Mouse (Mus musculus) frontal cortex, adult 2 months (tissue): ENCODE results near the gene Tgm6. TPM values are rescaled to one million over a fixed set of nuclear protein-coding genes. Genes with fewer than 3 reads are reported as not detected.

Experiments
- DNase-seq, 2 experiments: peaks; one replicate each; pipeline ENCODE4 v3.0.0; 2022; ENCODE audit warnings: low spot score in 1 of 2; ENCODE audit errors: extremely low spot score in 1 of 2
- polyA plus RNA-seq: library from polyadenylated mRNA; depleted of rRNA; stranded (reverse); fragments of >200 nt; gene quantifications from 2 replicates; pipeline ENCODE4 v1.2.3, GENCODE M21; 2012; rRNA removed

Gene Tgm6
- 0.34 and 0.36 TPM in 2 replicates for polyA plus RNA-seq

- no peak for DNase-seq
Measured at GRCm38 (mm10) chr2:130112116-130112515, at the start of gene Tgm6. Tgm6 (plus strand) TSS chr2:130112416.

GRCm38 (mm10) chr2:130068228-130068627, 44.0 kb upstream of the Tgm6 start:
- DNase-seq, result peak in 1 of 2 experiments; percentile 79

GRCm38 (mm10) chr2:130070396-130070795, 41.8 kb upstream of the Tgm6 start:
- DNase-seq, result no peak

- DNase-seq, result no peak
Measured at GRCm38 (mm10) chr2:130112804-130113203, 588 bp downstream of the Tgm6 start.

- no peak for DNase-seq
Measured at GRCm38 (mm10) chr2:130113379-130113778, 1.2 kb downstream of the Tgm6 start.

- DNase-seq, result no peak
Measured at GRCm38 (mm10) chr2:130118649-130119048, 6.4 kb downstream of the Tgm6 start.

- no peak for DNase-seq
Measured at GRCm38 (mm10) chr2:130125279-130126059, 13.3 kb downstream of the Tgm6 start.

- no peak for DNase-seq
Measured at GRCm38 (mm10) chr2:130126073-130126472, 13.9 kb downstream of the Tgm6 start.

GRCm38 (mm10) chr2:130129687-130130086, 17.5 kb downstream of the Tgm6 start:
- DNase-seq, result no peak

GRCm38 (mm10) chr2:130143011-130143410, 30.8 kb downstream of the Tgm6 start:
- DNase-seq, result no peak

- no peak for DNase-seq
Measured at GRCm38 (mm10) chr2:130144703-130145324, 32.6 kb downstream of the Tgm6 start.

- DNase-seq, result no peak
Measured at GRCm38 (mm10) chr2:130146089-130146668, 34.0 kb downstream of the Tgm6 start.

GRCm38 (mm10) chr2:130155171-130155570, 43.0 kb downstream of the Tgm6 start:
- DNase-seq, result no peak

GRCm38 (mm10) chr2:130155851-130156250, 43.6 kb downstream of the Tgm6 start:
- DNase-seq, result no peak

- DNase-seq, result no peak
Measured at GRCm38 (mm10) chr2:130157231-130158087, 45.2 kb downstream of the Tgm6 start.

- DNase-seq, result no peak
Measured at GRCm38 (mm10) chr2:130158088-130158437, 45.8 kb downstream of the Tgm6 start.

- no peak for DNase-seq
Measured at GRCm38 (mm10) chr2:130162701-130163100, 50.5 kb downstream of the Tgm6 start.

- DNase-seq, result peak; percentile 30 to 68
Measured at GRCm38 (mm10) chr2:130166311-130167214, 54.3 kb downstream of the Tgm6 start.

- DNase-seq, result peak; percentile 29 to 89
Measured at GRCm38 (mm10) chr2:130167861-130168260, 55.6 kb downstream of the Tgm6 start.

GRCm38 (mm10) chr2:130171674-130172073, 59.5 kb downstream of the Tgm6 start:
- DNase-seq, result no peak
